Mouse (Mus musculus): ENCODE data around the gene Bag1.

- TF ChIP-seq POLR2AphosphoS2 (IDR thresholded peaks at IDR 0.05; ENCODE audit: low read length): no peak
- TF ChIP-seq GATA1 (IDR thresholded peaks at IDR 0.05; ENCODE audit: low read depth, low read length): peak; percentile 87
- no peak for TF ChIP-seq POLR2A (IDR thresholded peaks at IDR 0.05; ENCODE audit: control insufficient read depth in 1 of 2, insufficient read depth in 1 of 2, low read depth in 1 of 2, low read length in 2 of 2, poor library complexity in 1 of 2)
- TF ChIP-seq SMC3 (IDR thresholded peaks at IDR 0.05; ENCODE audit: low read depth, low read length): no peak
- TF ChIP-seq TCF12 (IDR thresholded peaks at IDR 0.05; ENCODE audit: low read depth, low read length): peak; percentile 91
- no peak for TF ChIP-seq CTCF (IDR thresholded peaks at IDR 0.05 in 2 of 3, conservative IDR thresholded peaks at IDR 0.05 in 1 of 3; ENCODE audit: control insufficient read depth in 1 of 3, insufficient read depth in 1 of 3, low read depth in 2 of 3, low read length in 3 of 3, poor library complexity in 1 of 3, severe bottlenecking in 1 of 3)
- TF ChIP-seq EP300 (IDR thresholded peaks at IDR 0.05; ENCODE audit: low read depth in 1 of 2, low read length in 2 of 2): peak; percentile 68 to 77
- no peak for TF ChIP-seq KAT2A (conservative IDR thresholded peaks at IDR 0.05; ENCODE audit: low read depth, low read length)
These were observed 28.3 kb downstream of the Bag1 start, which contains the start of gene Spink4 for GRCm38 (mm10) chr4:40919785-40920184.

All from MEL (cell line).